Mouse (Mus musculus) stomach, postnatal 0 days (tissue): ENCODE data around the gene Rapgefl1. TPM values are rescaled to one million over a fixed set of nuclear protein-coding genes. Genes with fewer than 3 reads are reported as not detected.

Experiments used
- ATAC-seq: fragments of 200-750 bp; cut with Nextera tagmentation; 2 replicates; pipeline ENCODE4 v1.8.0; 2017; ENCODE audit not compliant: low FRiP score, low TSS enrichment
- DNase-seq: peaks from one replicate; pipeline ENCODE4 v3.0.0-alpha.2; 2016; ENCODE audit warnings: low spot score
- H3K27ac ChIP-seq: fragments of 300-500 bp; sonication (generic); replicated peaks from 2 replicates; pipeline ENCODE4 v1.5.1; 2014; ENCODE audit warnings: mild to moderate bottlenecking, control low read depth
- H3K27me3 ChIP-seq: fragments of 300-500 bp; sonication (generic); 2 replicates; pipeline ENCODE4 v1.6.1; 2014; ENCODE audit warnings: low read length; ENCODE audit not compliant: control insufficient read depth, insufficient read depth
- H3K36me3 ChIP-seq: fragments of 300-500 bp; sonication (generic); 2 replicates; pipeline ENCODE4 v1.6.1; 2014; ENCODE audit warnings: low read length, mixed read lengths; ENCODE audit not compliant: control insufficient read depth, insufficient read depth
- H3K4me1 ChIP-seq: fragments of 300-500 bp; sonication (generic); replicated peaks from 2 replicates; pipeline ENCODE4 v1.6.1; 2014; ENCODE audit warnings: antibody characterized with exemption; ENCODE audit not compliant: control insufficient read depth, insufficient read depth
- H3K4me2 ChIP-seq: fragments of 300-500 bp; sonication (generic); replicated peaks from 2 replicates; pipeline ENCODE4 v1.6.1; 2014; ENCODE audit warnings: low read depth, mild to moderate bottlenecking, control low read depth, moderate library complexity
- H3K4me3 ChIP-seq: fragments of 300-500 bp; sonication (generic); 2 replicates; pipeline ENCODE4 v1.5.1; 2014; ENCODE audit warnings: low read depth, low read length, control low read depth
- H3K9ac ChIP-seq: fragments of 300-500 bp; sonication (generic); 2 replicates; pipeline ENCODE4 v1.6.1; 2014; ENCODE audit warnings: mild to moderate bottlenecking, low read length, control low read depth, mixed read lengths
- H3K9me3 ChIP-seq: fragments of 300-500 bp; sonication (generic); 2 replicates; pipeline ENCODE4 v1.6.1; 2016; ENCODE audit warnings: low read length; ENCODE audit not compliant: control insufficient read depth
- CTCF ChIP-seq: IDR thresholded peaks from 2 replicates; pipeline ENCODE4 v1.5.1; 2016; ENCODE audit warnings: antibody characterized with exemption, low read depth, mild to moderate bottlenecking, moderate library complexity
- EP300 ChIP-seq: optimal IDR thresholded peaks from 2 replicates; pipeline ENCODE3; 2016; ENCODE audit warnings: antibody characterized with exemption
- WGBS: fragments of 180-500 bp; shearing (Covaris S2); extraction: QIAGEN DNeasy Blood & Tissue Kit; methylation state at CpG from one replicate; pipeline ENCODE4 v1.1.7; 2014; 5-methylcytosine and 5-hydroxymethylcytosine counted together
- polyA plus RNA-seq: library from polyadenylated mRNA; unstranded; fragments of >200 nt; fragmentation: Nextera tagmentation; extraction: Ambion mirVana; gene quantifications from 2 replicates; pipeline ENCODE4 v1.2.1, GENCODE M21; 2015

Rapgefl1 gene
- polyA plus RNA-seq, 1 experiment from 2014 or later = 6.9 TPM

DNA sequence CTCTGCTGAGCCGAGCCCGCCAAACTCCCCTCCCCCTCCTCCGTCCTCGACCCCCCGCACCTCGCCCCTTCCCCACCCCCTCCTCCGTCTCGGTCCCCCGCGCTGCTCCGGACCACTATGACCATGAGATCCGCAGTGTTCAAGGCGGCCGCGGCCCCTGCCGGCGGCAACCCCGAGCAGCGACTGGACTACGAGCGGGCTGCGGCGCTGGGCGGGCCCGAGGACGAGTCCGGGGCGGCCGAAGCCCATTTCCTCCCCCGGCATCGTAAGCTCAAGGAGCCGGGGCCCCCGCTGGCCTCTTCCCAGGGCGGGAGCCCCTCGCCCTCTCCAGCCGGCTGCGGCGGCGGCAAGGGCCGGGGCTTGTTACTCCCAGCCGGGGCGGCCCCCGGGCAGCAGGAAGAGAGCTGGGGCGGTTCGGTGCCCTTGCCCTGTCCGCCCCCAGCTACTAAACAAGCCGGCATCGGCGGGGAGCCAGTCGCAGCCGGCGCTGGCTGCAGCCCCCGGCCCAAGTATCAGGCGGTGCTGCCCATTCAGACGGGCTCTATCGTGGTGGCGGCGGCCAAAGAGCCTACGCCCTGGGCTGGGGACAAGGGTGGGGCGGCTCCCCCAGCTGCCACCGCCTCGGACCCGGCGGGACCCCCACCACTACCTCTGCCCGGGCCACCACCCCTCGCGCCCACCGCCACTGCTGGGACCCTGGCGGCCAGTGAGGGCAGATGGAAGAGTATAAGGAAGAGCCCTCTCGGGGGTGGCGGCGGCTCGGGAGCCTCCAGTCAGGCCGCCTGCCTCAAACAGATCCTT is 40.7 kb upstream of the Rapgefl1 start:
- under 1% methylated on average over 45 of the region's 74 CpGs for WGBS
- Histone ChIP-seq H3K9me3 (no peaks in the 10 kb centered on the region), H3K27me3 (no peaks in the 10 kb centered on the region), H3K4me1 (0 out of 2 replicates have a peak, but pooled peaks cover 3% of the 10 kb centered on the region), H3K4me3 (peak overlapping the region; percentile 100), H3K27ac (peak overlapping the region; percentile 100), H3K9ac (peak overlapping the region; percentile 98), H3K36me3 (peaks cover 6% of the 10 kb centered on the region; the same call in 1 of the 2 replicates), H3K4me2 (peak overlapping the region; percentile 82)
- TF ChIP-seq CTCF (peak; percentile 46), EP300 (no peak)
- DNase-seq (peak; percentile 67), ATAC-seq (peak; percentile 46)

DNA sequence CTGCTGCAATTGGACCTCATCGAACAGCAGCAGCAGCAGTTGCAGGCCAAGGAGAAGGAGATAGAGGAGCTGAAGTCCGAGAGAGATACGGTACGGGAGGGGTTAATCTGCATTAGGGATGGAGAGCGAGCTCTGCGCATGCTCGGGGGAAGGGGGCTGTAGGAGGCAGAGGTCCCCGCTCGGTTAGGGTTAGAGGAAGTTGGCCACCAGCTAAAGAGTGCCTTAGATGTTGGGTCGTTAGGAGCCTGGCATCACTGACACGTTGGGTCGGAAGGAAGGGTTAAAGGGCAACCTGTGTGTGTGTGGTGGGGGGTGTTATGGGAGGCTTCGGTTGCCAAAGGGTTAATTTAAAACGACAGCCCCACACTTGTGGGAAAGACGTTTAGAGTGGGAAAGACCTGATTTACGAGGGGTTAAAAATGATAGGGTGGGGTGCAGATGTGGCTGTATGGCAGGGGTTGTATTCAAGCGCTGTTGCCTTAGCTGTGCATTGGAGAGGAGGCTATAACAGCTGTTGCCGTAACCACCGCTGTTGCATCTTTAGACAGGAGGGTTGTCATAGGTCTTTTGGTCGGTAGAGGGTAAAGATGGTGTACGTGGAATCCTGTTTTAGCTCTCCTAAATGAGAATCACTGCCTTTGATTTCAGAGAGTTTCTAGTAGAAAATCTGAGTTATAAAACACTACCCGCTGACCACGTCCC is 39.9 kb upstream of the Rapgefl1 start:
- Histone ChIP-seq H3K4me3 (peak overlapping the region; percentile 100), H3K4me1 (0 out of 2 replicates have a peak, but pooled peaks cover 3% of the 10 kb centered on the region), H3K27ac (peak overlapping the region; percentile 100), H3K9me3 (no peaks in the 10 kb centered on the region), H3K36me3 (peaks cover 9% of the 10 kb centered on the region; the same call in 1 of the 2 replicates), H3K4me2 (peak overlapping the region; percentile 82), H3K27me3 (no peaks in the 10 kb centered on the region), H3K9ac (peak overlapping the region; percentile 98)
- DNase-seq (peak; percentile 68), ATAC-seq (peak; percentile 21; the same call in 1 of the 2 replicates)
- no peak for TF ChIP-seq EP300
- no peak for TF ChIP-seq CTCF
- WGBS = 2% methylated on average over 23 of the region's 23 CpGs

DNA sequence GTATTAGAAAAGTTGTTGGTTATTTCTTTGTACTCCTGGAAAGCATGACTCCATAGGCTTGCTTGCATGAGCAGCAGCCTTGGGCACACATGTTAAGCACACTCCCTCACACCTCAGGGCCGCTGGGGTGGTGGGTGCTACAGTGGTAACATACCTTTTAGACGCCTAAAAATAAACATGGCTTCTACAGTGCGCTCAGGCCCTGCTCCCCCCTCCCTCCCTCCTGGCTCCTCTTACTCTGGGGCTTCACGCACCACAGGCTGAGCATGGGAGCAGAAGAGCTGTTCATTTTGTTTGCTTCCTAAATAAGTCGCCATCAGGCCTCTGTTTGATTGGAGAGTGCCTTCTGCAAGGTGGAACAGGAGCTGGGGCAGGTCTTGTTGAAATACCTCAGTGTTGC is 39.3 kb upstream of the Rapgefl1 start:
- H3K9ac ChIP-seq = peak overlapping the region; percentile 98
- under 1% methylated on average over 5 of the region's 5 CpGs for WGBS
- no peaks in the 10 kb centered on the region for H3K27me3 ChIP-seq
- H3K36me3 ChIP-seq = peaks cover 10% of the 10 kb centered on the region
- peak overlapping the region; percentile 82 for H3K4me2 ChIP-seq
- ATAC-seq (no peak), DNase-seq (peak; percentile 40)
- TF ChIP-seq CTCF (no peak), EP300 (no peak)
- H3K27ac ChIP-seq = peak overlapping the region; percentile 100
- peak overlapping the region; percentile 100 for H3K4me3 ChIP-seq
- no peaks in the 10 kb centered on the region for H3K9me3 ChIP-seq
- 0 out of 2 replicates have a peak, but pooled peaks cover 3% of the 10 kb centered on the region for H3K4me1 ChIP-seq

DNA sequence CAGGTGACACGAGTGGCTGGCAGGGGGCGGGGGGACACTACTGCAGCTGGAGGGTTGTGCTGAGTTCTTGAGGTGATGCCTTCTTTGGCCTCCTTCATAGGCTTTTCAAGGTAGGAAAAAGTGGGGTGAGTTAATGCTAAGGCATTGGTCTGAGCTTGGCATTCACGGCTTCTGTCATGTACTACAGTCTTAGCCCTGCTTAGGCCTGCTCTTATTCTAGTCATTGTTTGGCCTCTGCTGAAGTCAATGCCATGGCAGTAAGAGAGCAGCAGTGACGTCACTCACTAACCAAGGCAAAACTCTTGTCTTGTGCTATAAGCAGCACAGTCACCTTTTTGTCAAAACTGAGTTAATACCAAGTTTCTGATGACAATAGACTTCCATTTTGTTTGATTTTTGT is 38.7 kb upstream of the Rapgefl1 start:
- TF ChIP-seq EP300 = no peak
- no peak for TF ChIP-seq CTCF
- ATAC-seq (no peak), DNase-seq (no peak)
- Histone ChIP-seq H3K9ac (peak overlapping the region; percentile 98; the same call in 1 of the 2 replicates), H3K4me3 (peak overlapping the region; percentile 100; the same call in 1 of the 2 replicates), H3K4me2 (peak overlapping the region; percentile 82), H3K27me3 (no peaks in the 10 kb centered on the region), H3K9me3 (no peaks in the 10 kb centered on the region), H3K27ac (no peak overlapping the region), H3K4me1 (0 out of 2 replicates have a peak, but pooled peaks cover 3% of the 10 kb centered on the region), H3K36me3 (peaks cover 14% of the 10 kb centered on the region)
- 22% methylated on average over 4 of the region's 4 CpGs for WGBS

DNA sequence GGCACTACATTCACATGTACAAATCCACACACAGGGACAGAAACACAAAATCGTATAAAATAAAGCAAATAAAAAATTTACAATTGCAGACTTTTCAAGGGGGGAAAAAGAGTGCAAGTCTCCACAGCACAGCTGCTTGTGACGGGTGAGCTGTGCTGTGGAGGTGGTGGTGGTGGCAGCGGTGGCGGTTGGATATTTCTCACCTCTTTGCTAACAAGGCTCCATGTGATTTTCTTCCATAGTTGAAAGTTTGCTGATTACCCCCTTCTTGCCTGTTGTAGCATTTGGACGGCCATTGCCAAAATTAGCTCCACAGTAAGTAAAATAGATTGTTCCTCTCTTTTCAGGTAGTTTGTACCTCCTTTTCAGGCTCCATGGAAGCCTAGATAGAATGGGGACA is 32.0 kb upstream of the Rapgefl1 start, which contains the start of gene Casc3:
TSS of gene Casc3 (plus strand) at position 301 of the 400 bp plus-strand sequence.
- no peak within 1 kb of the TSS for H3K27ac ChIP-seq
- no peak for DNase-seq
- 94% methylated on average over 5 of the region's 5 CpGs for WGBS
- no peaks in the 10 kb centered on the region for H3K4me1 ChIP-seq
- peaks cover 30% of the 10 kb centered on the region for H3K36me3 ChIP-seq
- H3K27me3 ChIP-seq = no peaks in the 10 kb centered on the region
- no peaks in the 10 kb centered on the region for H3K9me3 ChIP-seq
- no peak within 1 kb of the TSS for H3K4me3 ChIP-seq
- no peak within 1 kb of the TSS for H3K9ac ChIP-seq
- no peak for ATAC-seq
- H3K4me2 ChIP-seq = no peak within 1 kb of the TSS
- TF ChIP-seq EP300 (no peak), CTCF (no peak)
